Mouse (Mus musculus) C2C12 (cell line): Measurements from ENCODE around the gene Ribc2. TPM values are rescaled to one million over a fixed set of nuclear protein-coding genes. Genes with fewer than 3 reads are reported as not detected.

Experiments
- H3K27me3 ChIP-seq: one replicate; pipeline ENCODE4 v1.6.1; 2011; ENCODE audit not compliant: control insufficient read depth, insufficient read depth, insufficient read length
- H3K36me3 ChIP-seq: one replicate; pipeline ENCODE4 v1.6.1; 2011; ENCODE audit not compliant: control insufficient read depth, insufficient read depth
- H3K4me3 ChIP-seq: one replicate; pipeline ENCODE4 v1.5.1; 2011; ENCODE audit warnings: mild to moderate bottlenecking, control low read depth; ENCODE audit not compliant: poor library complexity, insufficient read depth, severe bottlenecking
- H3K79me2 ChIP-seq: one replicate; pipeline ENCODE4 v1.6.1; 2011; ENCODE audit not compliant: control insufficient read depth, insufficient read depth
- H3K79me3 ChIP-seq: one replicate; pipeline ENCODE4 v1.6.1; 2011; ENCODE audit warnings: low read depth, control low read depth
- H3ac ChIP-seq: one replicate; pipeline ENCODE3; 2011; ENCODE audit warnings: low read depth; ENCODE audit not compliant: control insufficient read depth, insufficient read length
- CEBPB ChIP-seq: IDR thresholded peaks from one replicate; pipeline ENCODE4 v1.6.1; 2011; ENCODE audit warnings: low read depth, mild to moderate bottlenecking, control low read depth, moderate library complexity
- CTCF ChIP-seq: IDR thresholded peaks from one replicate; pipeline ENCODE4 v1.5.1; 2011; ENCODE audit not compliant: control insufficient read depth, insufficient read depth, insufficient read length
- FOSL1 ChIP-seq: IDR thresholded peaks from one replicate; pipeline ENCODE4 v1.8.0; 2011; ENCODE audit warnings: mild to moderate bottlenecking, low read length; ENCODE audit not compliant: poor library complexity, insufficient read depth, severe bottlenecking
- MAX ChIP-seq: IDR thresholded peaks from one replicate; pipeline ENCODE4 v1.6.1; 2011; ENCODE audit warnings: mild to moderate bottlenecking, control low read depth
- MYOD1 ChIP-seq: IDR thresholded peaks from one replicate; pipeline ENCODE4 v1.6.1; 2011; ENCODE audit warnings: low read depth; ENCODE audit not compliant: control insufficient read depth, insufficient read length
- MYOG ChIP-seq: IDR thresholded peaks from one replicate; pipeline ENCODE4 v1.6.1; 2011; ENCODE audit not compliant: control insufficient read depth, insufficient read length; ENCODE audit errors: extremely low read depth
- USF1 ChIP-seq: IDR thresholded peaks from one replicate; pipeline ENCODE4 v1.6.1; 2011; ENCODE audit warnings: low read depth, mild to moderate bottlenecking, control low read depth, moderate library complexity
- polyA plus RNA-seq: library from polyadenylated mRNA; unstranded; fragments of >200 nt; fragmentation: generic; extraction: Trizol; gene quantifications from one replicate; pipeline ENCODE4 v1.2.1, GENCODE M21; 2012; ENCODE audit warnings: missing spikeins

The Ribc2 gene
- polyA plus RNA-seq, 1 experiment: not detected

GRCm38 (mm10) chr15:85156198-85156597, 24.3 kb downstream of the Ribc2 start:
- H3K27me3 ChIP-seq: peaks cover 44% of the 10 kb centered on the region
- H3K79me3 ChIP-seq: no peaks in the 10 kb centered on the region
- TF ChIP-seq CTCF (no peak), MYOG (no peak), FOSL1 (no peak), MAX (no peak), MYOD1 (no peak), CEBPB (no peak), USF1 (no peak)
- H3K79me2 ChIP-seq: no peaks in the 10 kb centered on the region
- H3K4me3 ChIP-seq: no peak overlapping the region
- H3ac ChIP-seq: no peak overlapping the region
- no peaks in the 10 kb centered on the region for H3K36me3 ChIP-seq

- no peak overlapping the region for H3ac ChIP-seq
- H3K36me3 ChIP-seq: no peaks in the 10 kb centered on the region
- H3K27me3 ChIP-seq: peaks cover 67% of the 10 kb centered on the region
- H3K4me3 ChIP-seq: no peak overlapping the region
- no peaks in the 10 kb centered on the region for H3K79me3 ChIP-seq
- no peaks in the 10 kb centered on the region for H3K79me2 ChIP-seq
- no peak for TF ChIP-seq CEBPB
- TF ChIP-seq USF1: no peak
- no peak for TF ChIP-seq MYOD1
- TF ChIP-seq MYOG: no peak
- no peak for TF ChIP-seq FOSL1
- TF ChIP-seq CTCF: no peak
- TF ChIP-seq MAX: no peak
Measured at GRCm38 (mm10) chr15:85161416-85161815, 29.5 kb downstream of the Ribc2 start.

- H3K36me3 ChIP-seq: no peaks in the 10 kb centered on the region
- H3K27me3 ChIP-seq: peaks cover 77% of the 10 kb centered on the region
- H3ac ChIP-seq: no peak overlapping the region
- H3K4me3 ChIP-seq: no peak overlapping the region
- no peaks in the 10 kb centered on the region for H3K79me2 ChIP-seq
- TF ChIP-seq CTCF (no peak), MAX (no peak), MYOG (no peak), CEBPB (peak; percentile 28), FOSL1 (no peak)
- no peaks in the 10 kb centered on the region for H3K79me3 ChIP-seq
Measured at GRCm38 (mm10) chr15:85162693-85163663, 31.1 kb downstream of the Ribc2 start.

GRCm38 (mm10) chr15:85166433-85166933, 34.6 kb downstream of the Ribc2 start:
- no peaks in the 10 kb centered on the region for H3K79me2 ChIP-seq
- H3K79me3 ChIP-seq: no peaks in the 10 kb centered on the region
- H3ac ChIP-seq: no peak overlapping the region
- peaks cover 74% of the 10 kb centered on the region for H3K27me3 ChIP-seq
- no peak overlapping the region for H3K4me3 ChIP-seq
- H3K36me3 ChIP-seq: no peaks in the 10 kb centered on the region
- no peak for TF ChIP-seq FOSL1
- TF ChIP-seq USF1: no peak
- TF ChIP-seq CTCF: no peak
- no peak for TF ChIP-seq MYOD1
- TF ChIP-seq CEBPB: no peak
- no peak for TF ChIP-seq MAX
- TF ChIP-seq MYOG: no peak

GRCm38 (mm10) chr15:85167086-85167679, 35.3 kb downstream of the Ribc2 start:
- H3ac ChIP-seq: no peak overlapping the region
- H3K79me2 ChIP-seq: no peaks in the 10 kb centered on the region
- TF ChIP-seq CTCF (no peak), MYOD1 (no peak), MAX (no peak), MYOG (no peak), CEBPB (no peak), FOSL1 (no peak), USF1 (no peak)
- no peaks in the 10 kb centered on the region for H3K79me3 ChIP-seq
- H3K36me3 ChIP-seq: no peaks in the 10 kb centered on the region
- H3K27me3 ChIP-seq: peaks cover 70% of the 10 kb centered on the region
- no peak overlapping the region for H3K4me3 ChIP-seq
